Mouse (Mus musculus) hindbrain, embryonic 16.5 days (tissue): ENCODE results near the gene 4932438H23Rik. TPM values are rescaled to one million over a fixed set of nuclear protein-coding genes. Genes with fewer than 3 reads are reported as not detected.

Source experiments
- ATAC-seq: fragments of 200-750 bp; cut with Nextera tagmentation; 2 replicates; pipeline ENCODE4 v1.8.0; 2017; ENCODE audit warnings: moderate TSS enrichment, moderate library complexity
- H3K27ac ChIP-seq: fragments of 300-500 bp; sonication (generic); 2 replicates; pipeline ENCODE4 v1.5.1; 2014; ENCODE audit warnings: low read depth, mild to moderate bottlenecking, control low read depth, low read length, moderate library complexity
- H3K27me3 ChIP-seq: fragments of 300-500 bp; sonication (generic); replicated peaks from 2 replicates; pipeline ENCODE4 v1.6.1; 2014; ENCODE audit warnings: low read length; ENCODE audit not compliant: control insufficient read depth, insufficient read depth
- H3K36me3 ChIP-seq: fragments of 300-500 bp; sonication (generic); 2 replicates; pipeline ENCODE4 v1.6.1; 2014; ENCODE audit warnings: mild to moderate bottlenecking, low read length, moderate library complexity, mixed read lengths; ENCODE audit not compliant: control insufficient read depth, insufficient read depth
- H3K4me1 ChIP-seq: fragments of 300-500 bp; sonication (generic); 2 replicates; pipeline ENCODE4 v1.6.1; 2014; ENCODE audit warnings: low read depth, low read length; ENCODE audit not compliant: control insufficient read depth, insufficient read depth
- H3K4me2 ChIP-seq: fragments of 300-500 bp; sonication (generic); 2 replicates; pipeline ENCODE4 v1.6.1; 2014; ENCODE audit warnings: mild to moderate bottlenecking, low read length, control low read depth, moderate library complexity
- H3K4me3 ChIP-seq: fragments of 300-500 bp; sonication (generic); 2 replicates; pipeline ENCODE4 v1.5.1; 2014; ENCODE audit warnings: mild to moderate bottlenecking, low read length, control low read depth, moderate library complexity
- H3K9ac ChIP-seq: fragments of 300-500 bp; sonication (generic); 2 replicates; pipeline ENCODE4 v1.6.1; 2014; ENCODE audit warnings: low read depth, mild to moderate bottlenecking, control low read depth, low read length, moderate library complexity
- H3K9me3 ChIP-seq: fragments of 300-500 bp; sonication (generic); 2 replicates; pipeline ENCODE4 v1.6.1; 2014; ENCODE audit warnings: mild to moderate bottlenecking, low read length, moderate library complexity; ENCODE audit not compliant: control insufficient read depth
- WGBS: fragments of 180-500 bp; shearing (Covaris S2); extraction: QIAGEN DNeasy Blood & Tissue Kit; methylation state at CpG from one replicate; pipeline ENCODE4 v1.1.7; 2014; 5-methylcytosine and 5-hydroxymethylcytosine counted together
- polyA plus RNA-seq: library from polyadenylated mRNA; unstranded; fragments of >200 nt; fragmentation: Nextera tagmentation; extraction: Ambion mirVana; gene quantifications from 2 replicates; pipeline ENCODE4 v1.2.1, GENCODE M21; 2015

4932438H23Rik gene
- polyA plus RNA-seq, 1 experiment from 2014 or later: 0.88 TPM

DNA sequence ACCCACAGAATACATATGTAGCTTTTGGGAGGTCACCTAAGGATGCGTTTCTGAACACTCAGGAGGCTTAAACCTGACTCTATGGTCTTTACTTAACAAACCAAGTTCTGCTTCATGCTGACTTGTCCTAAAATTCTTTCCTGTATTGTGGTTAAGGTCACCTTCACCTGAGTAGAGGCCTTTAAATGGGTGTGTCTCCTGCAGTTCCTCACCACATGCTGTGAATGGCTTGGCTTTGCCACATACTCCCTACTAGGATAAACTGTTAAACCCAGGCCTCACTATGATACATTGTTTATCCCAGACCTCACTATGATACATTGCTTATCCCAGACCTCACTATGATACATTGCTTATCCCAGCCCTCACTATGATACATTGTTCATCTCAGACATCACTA lies 22.7 kb downstream of the 4932438H23Rik start:
- Histone ChIP-seq H3K27ac (no peak overlapping the region), H3K9me3 (no peaks in the 10 kb centered on the region), H3K4me2 (no peak overlapping the region), H3K4me1 (peaks cover 7% of the 10 kb centered on the region), H3K4me3 (no peak overlapping the region), H3K9ac (no peak overlapping the region), H3K36me3 (no peaks in the 10 kb centered on the region), H3K27me3 (0 out of 2 replicates have a peak, but pooled peaks cover 2% of the 10 kb centered on the region)
- no peak for ATAC-seq
- 100% methylated on average over 1 of the region's 1 CpGs for WGBS

- H3K27ac ChIP-seq: no peak overlapping the region; the same call in 1 of the 2 replicates
These were observed 26.0 kb downstream of the 4932438H23Rik start for GRCm38 (mm10) chr16:91068969-91069368.

DNA sequence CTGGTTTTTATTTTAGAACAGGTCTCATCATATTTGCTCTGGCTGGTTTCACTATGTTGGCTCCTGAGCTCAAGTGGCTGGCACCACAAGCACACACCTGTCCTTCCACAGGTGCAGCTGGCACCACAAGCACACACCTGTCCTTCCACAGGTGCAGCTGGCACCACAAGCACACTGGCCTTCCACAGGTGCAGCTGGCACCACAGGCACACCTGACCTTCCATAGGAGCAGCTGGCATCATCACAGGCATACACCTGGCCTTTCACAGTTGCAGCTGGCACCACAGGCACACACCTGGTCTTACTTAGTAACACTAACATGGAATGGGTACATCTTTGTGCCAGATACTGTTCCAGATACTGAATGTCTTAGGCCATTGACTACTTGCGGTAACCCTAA lies 27.8 kb downstream of the 4932438H23Rik start:
- 100% methylated on average over 1 of the region's 1 CpGs for WGBS
- Histone ChIP-seq H3K9me3 (no peaks in the 10 kb centered on the region), H3K4me2 (no peak overlapping the region), H3K4me3 (no peak overlapping the region), H3K27ac (no peak overlapping the region), H3K36me3 (no peaks in the 10 kb centered on the region), H3K9ac (no peak overlapping the region), H3K4me1 (peaks cover 7% of the 10 kb centered on the region), H3K27me3 (0 out of 2 replicates have a peak, but pooled peaks cover 2% of the 10 kb centered on the region)
- no peak for ATAC-seq

More at GRCm38 (mm10) chr16:91068969-91069368, 26.0 kb downstream of the 4932438H23Rik start:
- 15% methylated on average over 12 of the region's 12 CpGs for WGBS
- Histone ChIP-seq H3K9ac (peak overlapping the region; percentile 35), H3K9me3 (no peaks in the 10 kb centered on the region), H3K27me3 (0 out of 2 replicates have a peak, but pooled peaks cover 2% of the 10 kb centered on the region), H3K4me1 (peaks cover 7% of the 10 kb centered on the region), H3K36me3 (no peaks in the 10 kb centered on the region), H3K4me2 (peak overlapping the region; percentile 43), H3K4me3 (no peak overlapping the region)
- peak; percentile 52 for ATAC-seq

GRCm38 (mm10) chr16:91064583-91065365 lies 30.1 kb downstream of the 4932438H23Rik start:
- H3K9ac ChIP-seq: no peak overlapping the region
- peaks cover 7% of the 10 kb centered on the region for H3K4me1 ChIP-seq
- H3K27me3 ChIP-seq: 0 out of 2 replicates have a peak, but pooled peaks cover 2% of the 10 kb centered on the region
- WGBS: 85% methylated on average over 12 of the region's 12 CpGs
- H3K4me2 ChIP-seq: no peak overlapping the region
- no peaks in the 10 kb centered on the region for H3K9me3 ChIP-seq
- no peak overlapping the region for H3K4me3 ChIP-seq
- H3K27ac ChIP-seq: no peak overlapping the region
- no peaks in the 10 kb centered on the region for H3K36me3 ChIP-seq
- ATAC-seq: no peak

- ATAC-seq: no peak
These were observed 31.1 kb downstream of the 4932438H23Rik start for GRCm38 (mm10) chr16:91063786-91064185.

DNA sequence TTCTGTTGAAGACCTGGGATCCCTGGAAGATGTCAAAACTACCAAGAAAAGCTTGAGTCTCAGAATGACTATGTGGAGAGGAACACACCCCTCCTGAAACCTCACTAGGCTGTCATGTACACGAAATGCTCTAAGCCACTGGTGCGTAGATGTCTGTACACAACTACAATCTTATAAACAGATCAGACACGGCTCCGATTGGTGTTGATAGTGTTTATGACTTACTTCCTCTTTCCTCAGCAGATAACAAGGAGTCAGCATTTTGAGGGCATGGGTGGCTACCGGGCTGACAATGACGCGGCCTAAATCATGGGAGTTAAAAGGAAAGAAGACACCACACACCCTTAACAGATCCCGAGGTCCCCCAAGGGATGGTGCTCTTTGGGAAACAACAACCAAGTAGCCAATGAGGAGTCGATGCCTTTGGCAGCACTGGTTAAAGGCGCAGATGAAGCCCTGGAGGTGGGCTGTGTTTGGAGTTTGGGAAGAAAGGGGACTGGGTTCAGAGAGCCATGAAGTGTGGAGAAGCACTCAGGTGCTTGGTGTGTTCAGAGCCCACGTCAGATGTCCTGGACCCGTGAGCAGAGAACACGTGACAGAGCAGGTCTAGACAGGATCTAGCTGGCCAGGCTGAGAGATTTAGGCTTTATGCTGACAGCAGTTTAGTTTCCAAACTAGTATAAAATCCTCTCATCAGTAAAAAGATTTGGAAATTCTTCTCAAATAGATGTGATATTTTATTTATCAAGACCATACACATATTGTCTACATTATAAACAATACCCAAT lies 33.2 kb downstream of the 4932438H23Rik start:
- no peak for ATAC-seq
- 90% methylated on average over 13 of the region's 13 CpGs for WGBS
- Histone ChIP-seq H3K9me3 (no peaks in the 10 kb centered on the region), H3K36me3 (no peaks in the 10 kb centered on the region), H3K9ac (no peak overlapping the region), H3K4me2 (no peak overlapping the region), H3K4me3 (no peak overlapping the region), H3K27me3 (no peaks in the 10 kb centered on the region), H3K4me1 (no peaks in the 10 kb centered on the region), H3K27ac (no peak overlapping the region)

More at GRCm38 (mm10) chr16:91063786-91064185, 31.1 kb downstream of the 4932438H23Rik start:
- no peak overlapping the region for H3K4me3 ChIP-seq
- H3K9me3 ChIP-seq: no peaks in the 10 kb centered on the region
- peaks cover 2% of the 10 kb centered on the region; the same call in 1 of the 2 replicates for H3K4me1 ChIP-seq
- no peak overlapping the region for H3K4me2 ChIP-seq
- H3K36me3 ChIP-seq: no peaks in the 10 kb centered on the region
- no peak overlapping the region for H3K9ac ChIP-seq
- 0 out of 2 replicates have a peak, but pooled peaks cover 2% of the 10 kb centered on the region for H3K27me3 ChIP-seq
- H3K27ac ChIP-seq: no peak overlapping the region
- 93% methylated on average over 10 of the region's 10 CpGs for WGBS

- no peaks in the 10 kb centered on the region for H3K36me3 ChIP-seq
- no peaks in the 10 kb centered on the region for H3K9me3 ChIP-seq
- H3K9ac ChIP-seq: no peak overlapping the region
- H3K4me3 ChIP-seq: no peak overlapping the region
- no peaks in the 10 kb centered on the region for H3K27me3 ChIP-seq
- no peak for ATAC-seq
- H3K27ac ChIP-seq: no peak overlapping the region
- 86% methylated on average over 6 of the region's 6 CpGs for WGBS
- no peaks in the 10 kb centered on the region for H3K4me1 ChIP-seq
- H3K4me2 ChIP-seq: no peak overlapping the region
These were observed 37.2 kb downstream of the 4932438H23Rik start for GRCm38 (mm10) chr16:91057741-91058140.

DNA sequence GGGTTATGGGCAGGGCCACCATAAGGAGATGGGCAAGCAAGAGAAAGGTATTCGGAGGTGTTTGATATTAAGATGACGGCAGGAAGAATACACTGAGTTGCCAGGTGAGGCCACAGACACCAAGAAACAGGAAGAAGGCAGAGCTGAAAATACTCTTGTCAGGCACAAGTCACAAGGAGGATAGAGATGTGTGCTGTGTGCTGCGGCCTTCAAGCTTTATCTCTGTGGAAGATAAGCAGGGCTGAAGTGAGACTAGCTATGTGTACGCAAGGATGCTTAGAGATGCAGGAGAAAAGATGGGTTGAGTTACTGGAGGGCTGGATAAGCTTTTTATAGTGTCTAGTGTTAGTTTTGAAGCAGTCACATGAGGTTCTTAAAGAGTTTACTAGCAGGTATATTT lies 37.7 kb downstream of the 4932438H23Rik start:
- 91% methylated on average over 4 of the region's 4 CpGs for WGBS
- Histone ChIP-seq H3K27me3 (no peaks in the 10 kb centered on the region), H3K4me1 (no peaks in the 10 kb centered on the region), H3K36me3 (no peaks in the 10 kb centered on the region), H3K27ac (no peak overlapping the region), H3K4me3 (no peak overlapping the region), H3K9me3 (no peaks in the 10 kb centered on the region), H3K4me2 (no peak overlapping the region), H3K9ac (no peak overlapping the region)
- no peak for ATAC-seq
